Mouse (Mus musculus) right cerebral cortex, adult 2 months (tissue): Measurements from ENCODE around the gene Ank2.

ENCODE experiments used
- DNase-seq, 2 experiments: peaks; one replicate each; pipeline ENCODE4 v3.0.0; 2021 to 2022; ENCODE audit warnings: low spot score in 2 of 2

Ank2 gene

GRCm38 (mm10) chr3:127123376-127123775, 375.8 kb downstream of the Ank2 start:
- DNase-seq = no peak

GRCm38 (mm10) chr3:127118777-127119176, 380.4 kb downstream of the Ank2 start:
- DNase-seq = no peak

DNA sequence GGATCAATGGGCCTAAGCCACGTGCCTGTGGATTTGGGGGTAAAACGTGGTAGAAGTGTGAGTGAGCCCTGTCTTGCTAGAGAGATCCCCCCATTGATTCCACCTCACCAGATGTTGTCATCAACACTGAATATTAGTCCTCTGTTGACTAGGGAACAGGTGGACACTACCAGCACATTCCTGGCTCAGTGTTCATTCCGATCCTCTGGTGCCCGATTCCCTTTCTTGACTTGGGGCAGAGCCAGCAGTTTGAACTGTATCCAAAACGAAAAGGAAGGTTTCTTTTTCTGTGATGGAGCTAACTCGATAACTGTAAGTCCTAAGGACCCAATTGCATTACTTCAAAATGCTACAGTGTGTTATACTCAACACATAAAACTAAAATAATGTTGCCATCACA, 382.9 kb downstream of the Ank2 start:
- no peak for DNase-seq

GRCm38 (mm10) chr3:127113238-127113637, 385.9 kb downstream of the Ank2 start:
- no peak for DNase-seq

DNA sequence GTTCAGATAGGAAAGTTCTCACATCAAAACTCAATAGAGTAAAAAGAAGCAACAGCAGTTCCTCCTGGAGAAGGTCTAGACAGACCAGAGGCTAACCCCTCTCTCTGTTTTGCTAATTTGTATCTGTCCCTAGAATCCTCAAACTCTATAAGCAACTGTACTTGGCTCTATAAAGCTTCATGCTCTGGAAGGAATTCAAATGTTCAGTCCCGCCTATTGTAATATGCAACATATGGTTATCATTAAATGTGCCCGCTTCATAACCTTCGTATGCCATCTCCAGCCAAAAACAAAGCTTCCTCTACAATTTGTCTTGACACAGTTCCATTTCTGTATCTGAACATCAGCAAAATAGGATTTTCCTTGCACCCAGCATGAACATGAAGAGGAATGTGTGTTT, 389.7 kb downstream of the Ank2 start:
- no peak for DNase-seq

DNA sequence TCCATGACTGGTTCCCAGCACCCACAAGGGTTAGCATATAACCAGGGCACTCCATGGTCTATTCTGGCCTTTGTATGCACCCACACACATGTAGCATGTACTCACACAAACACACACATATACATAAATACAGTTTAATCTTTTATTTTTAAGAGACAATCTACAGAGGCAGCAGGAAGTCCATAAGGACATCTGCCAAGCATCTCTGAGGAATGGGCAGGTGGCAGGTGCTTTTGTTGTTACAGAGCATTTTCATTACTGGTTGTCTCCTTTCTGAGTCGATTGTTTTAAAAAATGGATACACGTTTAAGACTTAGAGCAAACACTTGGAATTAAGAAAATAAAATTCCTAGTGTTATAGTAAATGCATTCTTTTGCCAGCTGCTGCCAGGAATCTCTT, 390.7 kb downstream of the Ank2 start:
- no peak for DNase-seq

DNA sequence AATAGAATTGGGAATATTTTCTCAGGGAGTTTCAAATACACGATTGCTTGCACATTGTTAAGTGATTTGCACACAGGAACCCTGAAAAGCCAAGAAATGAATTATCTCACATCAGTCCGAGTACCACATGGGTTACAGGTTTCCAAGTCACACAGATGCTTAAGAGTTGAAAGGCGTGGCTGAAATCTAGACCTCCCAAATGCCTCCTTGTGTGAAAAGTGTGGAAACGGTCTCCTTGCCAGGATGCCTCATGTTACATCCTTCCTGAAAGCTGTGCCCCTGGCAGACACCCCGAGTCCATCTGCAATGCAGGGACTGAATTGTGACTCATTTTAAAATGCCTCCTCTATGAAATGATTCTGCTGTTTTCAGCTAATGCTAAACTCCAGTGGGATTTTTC, 391.9 kb downstream of the Ank2 start:
- DNase-seq = no peak

GRCm38 (mm10) chr3:127101326-127101725, 397.8 kb downstream of the Ank2 start:
- no peak for DNase-seq

- DNase-seq = no peak
Measured at GRCm38 (mm10) chr3:127097745-127098144, 401.4 kb downstream of the Ank2 start.

- DNase-seq = no peak
Measured at GRCm38 (mm10) chr3:127097106-127097505, 402.0 kb downstream of the Ank2 start.

DNA sequence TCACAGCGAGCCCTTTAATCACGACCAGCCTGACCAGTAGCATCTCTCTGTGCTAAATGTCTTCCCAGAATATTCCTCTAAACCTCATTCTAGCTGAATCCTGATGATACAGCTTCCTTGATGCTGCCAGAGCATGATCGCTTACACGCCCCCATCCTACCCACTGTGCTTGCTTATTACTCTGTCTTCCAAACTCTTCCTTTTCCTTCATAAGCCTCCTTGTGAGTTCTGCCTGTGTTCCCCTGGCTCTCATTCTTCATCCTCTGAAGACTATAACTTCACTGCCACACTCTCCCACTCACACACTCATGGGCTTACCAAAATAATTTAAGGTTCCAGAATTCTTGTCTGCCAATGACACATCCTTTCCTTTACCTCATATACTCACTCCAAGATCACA, 405.5 kb downstream of the Ank2 start:
- DNase-seq = peak; percentile 46 to 60

- DNase-seq = no peak
Measured at GRCm38 (mm10) chr3:127087574-127087973, 411.6 kb downstream of the Ank2 start.

DNA sequence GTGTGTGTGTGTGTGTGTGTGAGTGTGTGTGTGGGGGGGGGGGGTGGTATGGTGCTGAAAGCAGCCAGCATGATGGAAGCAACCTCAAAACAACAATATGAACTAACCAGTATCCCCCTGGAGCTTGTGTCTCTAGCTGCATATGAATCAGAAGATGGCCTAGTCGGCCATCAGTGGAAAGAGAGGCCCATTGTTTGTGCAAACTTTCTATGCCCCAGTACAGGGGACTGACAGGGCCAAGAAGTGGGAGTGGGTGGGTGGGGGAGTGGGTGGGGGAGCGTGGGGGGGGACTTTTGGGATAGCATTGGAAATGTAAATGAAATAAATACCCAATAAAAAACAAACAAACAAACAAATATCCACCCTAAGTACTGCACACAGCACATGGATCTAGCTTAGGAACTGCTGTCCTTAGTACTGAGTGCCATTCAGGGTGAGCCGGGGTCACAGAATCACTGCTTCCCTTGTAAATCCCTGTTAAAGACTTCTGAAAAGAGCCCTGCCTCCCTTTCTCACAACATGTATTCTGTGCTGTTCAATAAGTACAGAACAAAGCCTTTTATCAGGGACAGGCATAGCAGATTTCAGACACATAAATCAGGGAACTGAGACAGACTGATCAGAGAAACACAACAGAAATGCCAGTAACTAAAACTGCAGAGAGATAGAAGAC, 412.2 kb downstream of the Ank2 start:
- DNase-seq = no peak

DNA sequence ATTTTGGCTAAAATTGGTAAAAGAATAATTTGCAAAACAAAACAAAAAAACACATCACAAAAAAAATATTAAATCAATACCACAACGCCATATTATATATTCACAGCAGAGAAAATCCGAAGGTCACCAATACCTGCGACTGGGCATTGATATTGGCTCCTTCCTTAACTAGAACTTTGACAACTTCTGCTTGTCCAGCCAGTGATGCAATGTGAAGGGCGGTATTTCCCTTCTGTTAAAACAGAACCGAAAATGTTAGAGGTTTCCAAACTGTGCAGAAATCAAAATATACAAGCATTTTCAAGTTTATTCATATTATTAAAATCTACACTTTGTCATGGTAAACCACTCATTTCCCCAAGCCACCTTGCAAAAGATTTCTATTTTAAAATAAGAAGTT, 421.8 kb downstream of the Ank2 start:
- DNase-seq = no peak

- no peak for DNase-seq
Measured at GRCm38 (mm10) chr3:127075531-127076280, 423.4 kb downstream of the Ank2 start.

- peak; percentile 79 to 82 for DNase-seq
Measured at GRCm38 (mm10) chr3:127071471-127071870, 427.7 kb downstream of the Ank2 start.

DNA sequence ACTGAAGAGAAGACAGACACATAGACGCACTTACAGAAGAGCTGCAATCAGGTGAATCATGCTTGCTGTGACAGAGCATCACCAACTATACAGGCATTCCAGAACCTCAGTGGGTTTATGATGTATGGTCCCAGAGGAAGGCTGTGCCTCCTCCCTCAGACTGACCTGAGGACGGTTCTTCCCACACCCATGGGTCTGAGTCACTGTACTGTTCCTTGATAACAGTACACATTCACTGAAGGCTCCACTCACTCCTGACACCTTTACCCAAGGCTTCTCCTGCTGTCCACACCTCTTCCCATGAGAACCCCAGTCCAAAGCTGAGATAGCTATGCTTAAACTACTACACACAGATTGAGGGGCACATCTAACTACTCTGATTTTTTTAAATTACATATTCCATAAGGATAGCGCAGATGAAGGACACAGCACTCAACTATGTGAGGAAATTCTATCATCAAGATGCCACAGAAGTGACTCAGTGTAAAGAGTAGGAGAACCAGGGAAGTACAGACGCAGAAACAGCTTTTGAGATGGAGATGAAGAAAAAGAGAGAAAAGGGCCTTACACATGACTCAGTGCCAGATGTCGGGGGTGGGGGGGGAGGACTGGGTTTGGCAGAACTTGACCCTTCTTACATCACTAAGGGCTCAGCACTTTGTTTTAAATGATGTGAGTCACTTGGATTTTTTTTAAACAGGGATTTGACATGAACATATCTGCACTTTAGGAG, 435.3 kb downstream of the Ank2 start:
- no peak for DNase-seq

DNA sequence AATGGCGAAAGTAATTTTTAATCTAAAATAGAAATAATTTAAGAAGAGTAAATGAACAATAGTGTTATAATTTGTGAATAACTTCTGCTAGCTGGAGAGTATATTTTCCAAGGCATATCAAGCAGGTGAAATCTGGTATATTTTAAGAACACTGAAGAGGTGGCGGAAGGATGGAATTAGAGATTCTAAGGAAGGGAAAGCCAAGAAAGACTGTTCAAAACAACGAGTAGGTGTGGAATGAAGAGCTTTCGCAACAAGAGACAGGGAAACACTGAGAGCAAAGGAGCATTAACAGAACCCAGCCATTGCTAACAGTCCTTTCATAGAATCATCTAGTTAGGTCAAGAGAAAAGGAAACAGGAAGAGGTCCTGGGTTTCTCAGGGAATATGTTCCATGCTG, 439.5 kb downstream of the Ank2 start:
- no peak for DNase-seq

DNA sequence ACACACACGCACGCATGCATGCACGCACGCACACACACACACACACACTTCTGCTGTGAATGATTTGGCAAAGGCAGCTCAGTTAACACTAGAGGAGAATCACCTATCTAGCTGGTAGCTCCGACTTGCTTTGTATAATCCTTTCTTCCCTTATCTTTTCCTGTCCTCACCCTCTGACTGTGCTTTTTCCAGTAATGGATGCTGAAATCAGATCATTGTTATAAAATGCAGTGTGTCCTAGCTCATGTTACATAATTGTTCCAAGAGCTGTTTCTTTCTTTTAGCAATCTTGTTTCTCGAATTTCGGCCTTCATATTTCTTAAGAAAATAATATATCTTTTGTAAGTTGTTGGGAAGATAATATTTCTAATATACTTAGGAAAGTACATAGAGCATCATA, 457.9 kb downstream of the Ank2 start:
- no peak for DNase-seq

DNA sequence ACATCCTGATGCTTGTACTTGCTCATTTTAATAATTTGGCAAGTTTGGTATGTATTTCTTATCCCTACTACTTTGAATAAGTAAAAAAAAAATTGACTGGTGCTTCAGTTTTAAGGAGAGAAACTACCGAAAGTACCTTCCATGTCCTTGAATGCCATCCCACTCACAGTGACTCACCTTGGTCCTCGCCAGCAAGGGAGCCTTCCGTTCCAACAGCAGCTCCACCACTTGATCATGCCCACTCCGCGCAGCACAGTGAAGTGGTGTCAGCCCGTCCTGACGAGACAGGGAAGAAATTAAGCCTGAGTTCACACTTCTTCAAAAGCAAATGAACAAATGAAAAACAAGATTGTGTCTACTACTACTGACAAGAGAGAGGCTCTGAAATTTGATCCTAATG, 460.6 kb downstream of the Ank2 start:
- DNase-seq = peak; percentile 54 to 61

DNA sequence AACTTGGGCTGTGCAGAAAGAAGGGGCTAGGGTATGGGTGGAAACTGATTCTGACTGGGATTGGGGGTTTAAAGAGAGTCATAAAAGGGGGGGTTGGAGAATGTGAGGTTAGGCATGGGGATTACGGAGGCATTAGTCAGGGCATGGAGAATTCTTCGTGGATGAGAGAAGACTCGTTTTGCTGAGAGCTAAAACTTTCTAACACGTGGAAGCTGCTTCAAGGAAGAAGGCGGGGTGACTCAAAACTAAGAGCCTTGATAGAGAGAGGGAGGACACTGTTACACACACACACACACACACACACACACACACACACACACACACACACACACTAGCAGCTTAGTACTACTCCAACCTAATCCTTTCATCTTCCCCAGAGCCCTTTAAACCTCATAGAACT, 463.0 kb downstream of the Ank2 start:
- no peak for DNase-seq

GRCm38 (mm10) chr3:127035540-127035939, 463.6 kb downstream of the Ank2 start:
- peak; percentile 85 for DNase-seq

GRCm38 (mm10) chr3:127034983-127035382, 464.2 kb downstream of the Ank2 start:
- DNase-seq = no peak
